Mouse (Mus musculus): ENCODE measurements around the gene Cacna1i. TPM values are rescaled to one million over a fixed set of nuclear protein-coding genes. Genes with fewer than 3 reads are reported as not detected.

Cacna1i gene
- polyA plus RNA-seq, 1 experiment from 2014 or later: 0.03 TPM

DNA sequence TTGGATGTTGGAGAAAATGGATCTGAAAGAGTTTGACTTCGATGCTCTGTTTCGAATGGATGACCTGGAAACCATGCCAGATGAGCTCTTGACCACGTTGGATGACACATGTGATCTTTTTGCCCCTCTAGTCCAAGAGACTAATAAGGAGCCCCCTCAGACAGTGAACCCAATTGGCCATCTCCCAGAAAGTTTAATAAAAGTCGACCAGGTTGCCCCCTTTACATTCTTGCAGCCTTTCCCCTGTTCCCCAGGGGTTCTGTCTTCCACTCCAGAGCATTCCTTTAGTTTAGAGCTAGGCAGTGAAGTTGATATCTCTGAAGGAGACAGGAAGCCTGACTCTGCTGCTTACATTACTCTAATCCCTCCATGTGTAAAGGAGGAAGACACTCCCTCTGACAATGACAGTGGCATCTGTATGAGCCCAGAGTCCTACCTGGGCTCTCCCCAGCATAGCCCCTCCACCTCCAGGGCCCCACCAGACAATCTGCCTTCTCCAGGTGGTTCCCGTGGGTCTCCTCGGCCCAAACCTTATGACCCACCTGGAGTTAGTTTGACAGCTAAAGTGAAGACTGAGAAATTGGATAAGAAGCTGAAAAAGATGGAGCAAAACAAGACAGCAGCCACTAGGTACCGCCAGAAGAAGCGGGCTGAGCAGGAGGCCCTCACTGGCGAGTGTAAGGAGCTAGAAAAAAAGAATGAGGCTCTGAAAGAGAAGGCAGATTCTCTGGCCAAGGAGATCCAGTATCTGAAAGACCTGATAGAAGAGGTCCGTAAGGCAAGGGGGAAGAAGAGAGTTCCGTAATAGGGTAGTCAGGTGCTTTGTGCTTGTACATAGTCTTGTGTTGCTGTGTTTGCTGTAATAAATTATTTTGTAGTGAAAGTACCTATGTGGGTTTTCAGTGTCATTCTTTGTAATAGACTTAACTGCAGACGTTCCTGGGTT is 30.1 kb upstream of the Cacna1i start:
- Histone ChIP-seq H3K4me2 (replicated peaks) (peak overlapping the region; percentile 84), H3K4me1 (peaks cover 45% of the 10 kb centered on the region), H3K27ac (replicated peaks) (peak overlapping the region; percentile 100), H3K27me3 (no peaks in the 10 kb centered on the region), H3K4me3 (replicated peaks) (peak overlapping the region; percentile 98), H3K9me3 (replicated peaks) (no peaks in the 10 kb centered on the region), H3K36me3 (peaks cover 33% of the 10 kb centered on the region), H3K9ac (peak overlapping the region; percentile 100)
- ATAC-seq (ENCODE audit: insufficient number of reproducible peaks, low FRiP score, low TSS enrichment, low read depth): no peak
- 53% methylated on average over 12 of the region's 12 CpGs for WGBS

DNA sequence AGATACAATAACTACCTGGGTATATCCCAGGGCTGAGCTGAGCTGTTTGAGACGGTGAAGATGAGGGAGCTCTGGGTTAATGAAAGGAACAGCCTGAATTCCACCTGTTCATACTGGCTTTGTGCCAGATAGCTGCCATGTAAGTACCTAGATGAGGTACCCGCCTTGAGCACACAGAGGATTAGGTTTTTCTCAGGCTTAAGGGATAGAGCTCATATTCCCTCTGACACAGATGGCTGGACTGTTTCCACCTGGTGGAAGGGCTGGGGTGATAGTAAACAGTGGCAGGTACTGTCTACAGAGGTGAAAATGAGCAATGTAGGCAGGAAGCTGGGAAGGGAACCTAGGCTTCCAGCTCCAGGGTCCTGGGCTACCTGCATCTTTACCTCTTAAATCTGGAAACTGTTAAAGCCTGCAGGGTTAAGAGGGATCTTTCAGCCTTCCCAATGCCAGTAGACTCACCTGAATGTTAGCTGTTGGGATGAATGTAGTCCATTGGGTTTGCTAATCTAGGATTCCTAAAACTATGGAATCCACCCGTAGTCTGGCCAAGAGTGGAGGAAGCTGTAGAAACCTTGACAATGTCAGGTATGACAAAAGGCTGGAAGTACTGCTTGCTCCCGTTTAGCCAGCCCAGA is 29.3 kb upstream of the Cacna1i start:
- 17% methylated on average over 4 of the region's 4 CpGs for WGBS
- peak overlapping the region; percentile 98; the same call in 1 of the 2 replicates for H3K4me3 ChIP-seq (replicated peaks)

DNA sequence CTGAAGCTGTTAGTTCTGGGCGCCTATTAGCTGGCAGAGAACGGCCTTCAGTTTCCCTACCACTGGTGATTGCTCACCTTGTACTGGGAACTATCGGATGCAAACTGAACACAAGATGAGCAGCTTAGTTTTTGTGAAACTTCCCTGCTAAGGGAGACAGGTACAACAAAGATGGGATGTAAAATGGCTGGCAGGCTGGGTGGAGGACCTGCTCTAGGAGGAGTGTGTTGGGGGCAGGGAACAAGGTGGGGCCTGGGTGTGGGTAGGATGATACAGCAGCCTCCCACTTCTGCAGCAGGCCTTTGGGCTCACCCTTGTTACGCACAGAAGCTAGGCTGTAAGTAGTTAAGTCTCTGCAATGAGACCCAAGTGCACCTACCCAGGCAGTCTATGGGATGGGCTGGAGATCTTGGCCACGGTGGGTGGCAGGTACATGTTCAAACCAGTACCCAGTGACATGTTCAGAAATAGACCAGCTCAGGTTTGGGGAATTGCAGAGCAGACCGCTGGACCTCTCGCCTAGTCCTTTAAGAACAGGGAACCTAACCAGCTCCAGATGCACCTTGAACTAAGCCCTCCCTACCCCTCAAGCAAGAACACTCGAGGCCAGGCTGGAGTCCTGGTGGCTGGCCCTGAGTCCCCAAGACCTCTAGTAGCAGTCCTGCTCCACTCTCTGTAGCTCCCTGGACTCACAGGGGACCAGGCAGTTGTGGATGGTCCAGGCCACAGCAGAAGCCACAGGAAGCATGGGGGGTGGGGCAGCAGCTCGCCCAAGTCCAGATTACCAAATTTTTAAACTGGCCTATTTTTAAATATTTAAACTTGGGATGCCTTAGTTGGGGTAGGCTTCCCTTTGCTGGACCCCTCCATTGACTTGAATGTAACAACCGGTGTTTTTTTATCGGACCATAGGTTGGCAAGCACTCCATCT is 28.5 kb upstream of the Cacna1i start:
- H3K9ac ChIP-seq: no peak overlapping the region
- H3K4me2 ChIP-seq (replicated peaks): no peak overlapping the region
- H3K9me3 ChIP-seq (replicated peaks): no peaks in the 10 kb centered on the region
- H3K27me3 ChIP-seq: no peaks in the 10 kb centered on the region
- H3K36me3 ChIP-seq: peaks cover 31% of the 10 kb centered on the region
- peaks cover 46% of the 10 kb centered on the region for H3K4me1 ChIP-seq
- peak overlapping the region; percentile 70 for H3K27ac ChIP-seq (replicated peaks)
- H3K4me3 ChIP-seq (replicated peaks): 0 out of 2 replicates have a peak overlapping the region, but pooled peaks have one; percentile 98
- 39% methylated on average over 11 of the region's 11 CpGs for WGBS
- no peak for ATAC-seq (ENCODE audit: insufficient number of reproducible peaks, low FRiP score, low TSS enrichment, low read depth)

More for the DNA sequence above, 29.3 kb upstream of the Cacna1i start:
- Histone ChIP-seq H3K4me2 (replicated peaks) (peak overlapping the region; percentile 84; the same call in 1 of the 2 replicates), H3K36me3 (peaks cover 31% of the 10 kb centered on the region), H3K4me1 (peaks cover 46% of the 10 kb centered on the region), H3K9me3 (replicated peaks) (no peaks in the 10 kb centered on the region), H3K9ac (no peak overlapping the region), H3K27me3 (no peaks in the 10 kb centered on the region), H3K27ac (replicated peaks) (peak overlapping the region; percentile 100)
- no peak for ATAC-seq (ENCODE audit: insufficient number of reproducible peaks, low FRiP score, low TSS enrichment, low read depth)

DNA sequence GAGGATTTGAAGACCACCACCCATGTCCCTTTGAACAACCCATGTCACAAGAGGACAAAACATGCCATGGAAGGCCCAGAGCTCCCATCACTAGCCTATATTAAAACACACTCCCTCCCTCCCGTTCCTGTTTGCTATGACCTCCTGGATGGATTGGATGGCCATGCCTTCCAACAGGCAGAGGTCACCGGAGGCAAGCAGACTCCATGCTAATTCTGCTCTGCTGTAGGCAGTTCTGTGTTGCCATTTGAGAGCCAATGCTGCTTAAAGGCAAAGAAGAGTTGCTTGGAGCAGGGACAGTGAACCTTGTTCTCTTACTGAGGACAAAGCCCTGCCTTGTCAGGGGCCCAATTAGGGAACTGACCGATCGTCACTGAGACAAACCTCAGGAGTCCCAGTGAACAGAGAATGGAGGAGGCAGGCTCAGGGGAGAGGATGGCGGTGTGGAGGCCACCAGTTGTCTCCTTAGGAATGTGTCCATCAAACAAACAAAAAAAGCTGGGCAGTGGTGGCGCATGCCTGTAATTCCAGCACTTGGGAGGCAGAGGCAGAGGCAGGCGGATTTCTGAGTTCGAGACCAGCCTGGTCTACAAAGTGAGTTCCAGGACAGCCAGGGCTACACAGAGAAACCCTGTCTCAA is 27.5 kb upstream of the Cacna1i start:
- H3K27me3 ChIP-seq: no peaks in the 10 kb centered on the region
- peak overlapping the region; percentile 70 for H3K27ac ChIP-seq (replicated peaks)
- no peak overlapping the region for H3K4me2 ChIP-seq (replicated peaks)
- peaks cover 31% of the 10 kb centered on the region for H3K36me3 ChIP-seq
- no peak for ATAC-seq (ENCODE audit: insufficient number of reproducible peaks, low FRiP score, low TSS enrichment, low read depth)
- no peaks in the 10 kb centered on the region for H3K9me3 ChIP-seq (replicated peaks)
- H3K9ac ChIP-seq: no peak overlapping the region; the same call in 1 of the 2 replicates
- H3K4me1 ChIP-seq: peaks cover 41% of the 10 kb centered on the region
- 68% methylated on average over 8 of the region's 8 CpGs for WGBS
- H3K4me3 ChIP-seq (replicated peaks): no peak overlapping the region

DNA sequence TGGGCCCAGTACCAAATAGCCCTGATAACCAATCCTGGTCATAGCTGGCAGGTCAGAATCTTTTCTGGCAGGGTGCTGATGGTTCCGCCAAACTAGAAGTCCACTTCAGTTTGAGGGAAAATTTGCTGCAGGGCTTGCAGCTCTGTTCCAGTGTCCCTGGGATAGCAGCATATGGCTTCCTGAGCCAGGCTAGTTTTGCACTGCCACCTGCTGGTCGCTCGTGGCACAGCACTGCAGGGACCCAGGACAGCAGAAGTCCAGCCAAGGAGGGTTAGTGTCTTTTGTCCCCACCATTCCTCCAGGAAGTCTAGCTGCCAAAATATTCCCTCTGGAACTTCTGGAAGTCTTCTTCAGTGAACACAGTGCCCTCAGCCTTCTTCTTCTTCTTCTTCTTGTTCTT is 26.4 kb upstream of the Cacna1i start:
- no peaks in the 10 kb centered on the region for H3K9me3 ChIP-seq (replicated peaks)
- H3K27me3 ChIP-seq: no peaks in the 10 kb centered on the region
- WGBS: 6% methylated on average over 3 of the region's 3 CpGs
- peaks cover 43% of the 10 kb centered on the region for H3K4me1 ChIP-seq
- ATAC-seq (ENCODE audit: insufficient number of reproducible peaks, low FRiP score, low TSS enrichment, low read depth): no peak
- no peak overlapping the region for H3K9ac ChIP-seq
- H3K4me3 ChIP-seq (replicated peaks): no peak overlapping the region
- H3K36me3 ChIP-seq: peaks cover 31% of the 10 kb centered on the region
- no peak overlapping the region for H3K27ac ChIP-seq (replicated peaks)
- H3K4me2 ChIP-seq (replicated peaks): no peak overlapping the region

DNA sequence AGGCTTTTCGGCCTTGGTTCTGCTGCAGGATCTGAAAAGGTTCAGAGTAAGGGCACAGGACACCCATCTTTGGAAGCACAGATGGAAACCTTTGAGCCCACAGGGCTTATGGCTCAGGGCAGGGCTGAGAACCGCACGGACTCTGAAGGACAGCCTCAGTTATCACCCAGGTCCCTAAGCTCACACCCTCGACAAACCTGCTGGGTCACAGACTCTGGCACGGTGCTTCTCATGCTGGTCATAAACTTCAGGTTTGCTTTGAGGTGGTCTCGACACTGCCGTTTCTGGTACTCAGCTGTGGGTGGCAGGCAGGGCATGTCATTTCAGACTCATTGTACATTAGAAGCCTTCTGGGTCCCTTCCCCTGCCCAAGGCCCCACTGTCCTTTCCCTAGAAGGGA is 25.9 kb upstream of the Cacna1i start:
- Histone ChIP-seq H3K36me3 (peaks cover 31% of the 10 kb centered on the region), H3K9me3 (replicated peaks) (no peaks in the 10 kb centered on the region), H3K27ac (replicated peaks) (no peak overlapping the region), H3K4me2 (replicated peaks) (no peak overlapping the region), H3K4me3 (replicated peaks) (no peak overlapping the region), H3K27me3 (no peaks in the 10 kb centered on the region), H3K4me1 (peaks cover 43% of the 10 kb centered on the region), H3K9ac (no peak overlapping the region)
- 80% methylated on average over 7 of the region's 7 CpGs for WGBS
- no peak for ATAC-seq (ENCODE audit: insufficient number of reproducible peaks, low FRiP score, low TSS enrichment, low read depth)

DNA sequence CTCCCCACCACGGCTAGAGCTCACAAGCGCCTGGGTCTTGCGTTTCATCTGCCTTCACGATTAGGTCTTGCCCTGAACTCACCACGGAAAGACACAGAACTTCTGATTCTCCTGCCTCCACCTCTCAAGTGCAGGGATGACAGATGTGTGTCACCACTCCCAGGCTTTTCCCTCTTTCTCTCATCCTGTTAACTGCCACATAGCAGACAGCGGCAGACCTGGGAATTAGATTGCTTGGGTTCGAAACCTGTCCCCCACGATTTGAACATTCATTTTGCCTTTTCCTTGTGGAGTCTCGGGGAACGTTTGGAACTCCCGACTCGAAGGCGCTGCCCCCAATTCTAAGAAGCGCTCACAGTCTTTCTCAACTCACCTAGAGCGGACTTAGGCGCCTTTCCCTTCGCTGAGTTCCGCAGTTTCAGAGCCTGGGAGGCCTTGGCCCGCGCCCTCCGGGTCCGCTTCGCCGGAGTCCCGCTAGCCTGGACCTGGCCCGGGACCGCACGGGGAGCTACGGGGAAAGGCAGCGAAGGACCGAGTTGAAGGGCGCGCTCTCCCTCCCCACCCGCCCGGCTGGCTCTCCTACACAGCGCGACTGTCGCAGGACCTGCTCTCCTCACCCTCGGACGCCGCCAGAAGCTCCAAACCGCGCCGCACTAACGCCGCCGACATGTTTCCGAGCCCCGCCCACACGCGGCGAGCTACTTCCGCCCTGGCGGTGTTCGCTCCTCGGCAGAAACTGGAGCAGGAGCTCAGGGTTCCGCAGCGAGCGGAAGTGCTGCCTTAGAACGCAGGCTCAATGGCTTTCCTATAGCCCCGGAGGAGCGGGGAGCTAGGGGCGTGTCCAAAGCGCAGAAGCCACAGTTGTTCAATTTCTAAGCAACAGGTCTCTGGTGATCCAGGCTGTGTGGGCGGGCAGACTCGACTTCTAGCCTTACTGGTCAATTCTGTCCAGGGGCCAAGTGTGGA is 23.1 kb upstream of the Cacna1i start, which contains the start of gene Rps19bp1:
Gene Rps19bp1, minus strand, starts transcription at position 706 of the 966 bp plus-strand sequence.
- Histone ChIP-seq H3K4me3 (replicated peaks) (peak within 1 kb of the TSS; percentile 88), H3K9me3 (replicated peaks) (no peaks in the 10 kb centered on the region), H3K36me3 (peaks cover 13% of the 10 kb centered on the region), H3K4me1 (peaks cover 17% of the 10 kb centered on the region), H3K27ac (replicated peaks) (peak within 1 kb of the TSS; percentile 63), H3K27me3 (no peaks in the 10 kb centered on the region), H3K9ac (peak within 1 kb of the TSS; percentile 83), H3K4me2 (replicated peaks) (peak within 1 kb of the TSS; percentile 74)
- peak; percentile 92 for ATAC-seq (ENCODE audit: insufficient number of reproducible peaks, low FRiP score, low TSS enrichment, low read depth)
- under 1% methylated on average over 66 of the region's 66 CpGs for WGBS

DNA sequence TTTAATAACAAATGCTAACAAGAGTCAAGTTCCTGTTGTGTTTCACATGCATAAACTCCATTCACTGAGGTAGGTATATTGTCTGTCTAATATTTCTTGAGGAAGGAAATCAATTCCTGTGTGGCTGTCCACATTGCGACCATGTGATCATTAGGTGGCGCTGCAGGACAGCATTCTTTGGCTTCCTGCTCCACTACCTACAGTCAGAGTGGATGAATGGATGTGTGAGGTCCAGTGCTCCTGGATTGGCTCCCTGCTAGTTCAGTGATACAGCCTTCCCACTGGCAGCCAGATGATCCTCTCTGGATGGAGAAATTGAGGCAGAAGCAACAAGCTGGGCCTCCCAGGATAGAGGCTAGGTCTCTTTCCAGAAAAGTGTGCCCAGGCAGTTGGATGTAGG is 20.8 kb upstream of the Cacna1i start:
- Histone ChIP-seq H3K4me2 (replicated peaks) (no peak overlapping the region), H3K4me3 (replicated peaks) (no peak overlapping the region), H3K27me3 (no peaks in the 10 kb centered on the region), H3K9me3 (replicated peaks) (no peaks in the 10 kb centered on the region), H3K4me1 (peaks cover 17% of the 10 kb centered on the region), H3K36me3 (no peaks in the 10 kb centered on the region), H3K9ac (no peak overlapping the region), H3K27ac (replicated peaks) (no peak overlapping the region)
- ATAC-seq (ENCODE audit: insufficient number of reproducible peaks, low FRiP score, low TSS enrichment, low read depth): no peak
- 0% methylated on average over 2 of the region's 2 CpGs for WGBS

DNA sequence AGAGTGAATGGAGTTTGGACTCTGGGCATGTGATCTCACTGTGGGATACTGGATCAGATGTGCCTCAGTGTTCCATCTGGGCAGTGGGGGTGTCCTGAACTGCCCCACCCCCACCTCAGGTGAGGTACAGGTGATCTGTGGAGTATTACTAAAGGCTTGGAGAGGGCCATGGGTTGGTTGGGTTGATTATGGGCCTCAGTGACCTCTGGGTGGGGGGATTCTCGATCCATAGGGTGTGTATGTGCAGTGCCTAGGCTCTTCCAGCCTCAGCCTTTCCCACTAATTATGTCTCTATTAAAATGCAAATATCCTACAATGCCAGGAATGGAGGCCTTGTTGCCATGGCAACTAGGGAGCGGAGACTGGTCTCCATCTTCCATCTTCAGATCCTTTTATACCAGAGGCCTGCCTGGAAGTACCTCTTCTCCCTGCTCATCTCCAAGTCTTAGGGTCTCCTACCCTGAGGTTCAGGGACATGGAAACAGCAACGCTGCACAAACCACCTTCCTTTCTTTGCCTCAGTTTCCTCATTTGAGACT is 15.1 kb upstream of the Cacna1i start:
- no peak for ATAC-seq (ENCODE audit: insufficient number of reproducible peaks, low FRiP score, low TSS enrichment, low read depth)
- 80% methylated on average over 3 of the region's 3 CpGs for WGBS
- Histone ChIP-seq H3K9me3 (replicated peaks) (no peaks in the 10 kb centered on the region), H3K4me3 (replicated peaks) (no peak overlapping the region), H3K36me3 (no peaks in the 10 kb centered on the region), H3K27ac (replicated peaks) (no peak overlapping the region), H3K27me3 (peaks cover 8% of the 10 kb centered on the region; the same call in 1 of the 2 replicates), H3K4me1 (no peaks in the 10 kb centered on the region), H3K4me2 (replicated peaks) (no peak overlapping the region), H3K9ac (no peak overlapping the region)
